Mouse (Mus musculus): ENCODE measurements at regions not wholly inside any gene's neighbourhood (a gene's known extent, or its start where the extent isn't known, plus 50 kb on each side); places are given as distances from the start of the nearest gene placed in this dataset.

DNA sequence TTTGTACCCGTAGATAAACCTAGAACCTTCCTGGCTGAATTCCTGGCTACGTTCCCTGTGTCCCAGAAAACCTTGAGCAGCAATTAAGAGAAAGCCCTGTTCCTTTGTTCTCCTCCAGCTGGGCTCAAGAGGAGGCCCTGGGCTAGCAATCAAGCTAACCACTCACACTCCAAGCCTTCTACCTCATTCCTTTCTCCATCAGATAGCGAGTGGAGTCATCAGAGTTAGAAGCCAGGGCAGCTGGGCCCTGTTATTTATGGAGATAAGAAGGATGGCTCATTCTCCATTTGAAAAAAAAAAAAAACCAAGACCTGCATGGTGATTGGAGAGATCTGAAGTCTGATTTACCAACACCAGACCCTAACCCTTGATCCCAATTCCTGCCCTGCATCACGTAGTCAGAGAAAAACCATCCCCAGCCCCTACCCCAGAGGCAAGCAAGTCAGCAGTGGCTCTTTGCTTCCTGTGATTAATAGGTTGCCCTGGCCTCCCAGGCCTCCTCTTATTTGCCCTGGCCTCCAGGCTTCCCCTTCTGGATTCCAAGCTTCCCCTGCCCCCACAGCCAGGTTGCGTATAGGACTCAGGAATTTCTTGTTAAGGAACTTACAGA lies 181.3 kb upstream of the Bcor start:
- no peak for TF ChIP-seq POLR2A (IDR thresholded peaks at IDR 0.05; ENCODE audit: control insufficient read depth, extremely low read depth, insufficient read depth, low read length, poor library complexity)
- TF ChIP-seq CTCF (IDR thresholded peaks at IDR 0.05; ENCODE audit: borderline replicate concordance, control insufficient read depth, extremely low read depth, insufficient read depth, low read length, poor library complexity), result no peak

All from thymus, adult 2 months (tissue).